Mouse (Mus musculus): ENCODE measurements around the gene Il1r1. TPM values are rescaled to one million over a fixed set of nuclear protein-coding genes. Genes with fewer than 3 reads are reported as not detected.
A peak's percentile ranks its signal among the peaks of the same experiment; 100 is the strongest.

Il1r1 gene
- total RNA-seq, 2 experiments from 2014 or later: 2.7 to 3.4 TPM

GRCm38 (mm10) chr1:40314016-40314415 is 89.1 kb downstream of the Il1r1 start:
- no peak for DNase-seq (ENCODE audit: low spot score)

GRCm38 (mm10) chr1:40317657-40318056 is 92.8 kb downstream of the Il1r1 start:
- DNase-seq (ENCODE audit: low spot score): no peak

GRCm38 (mm10) chr1:40321824-40322223 is 96.9 kb downstream of the Il1r1 start:
- DNase-seq (ENCODE audit: low spot score): no peak

GRCm38 (mm10) chr1:40322543-40322942 is 97.7 kb downstream of the Il1r1 start:
- DNase-seq (ENCODE audit: low spot score): no peak

GRCm38 (mm10) chr1:40324457-40324856 is 99.6 kb downstream of the Il1r1 start, which contains the start of gene Il1rl2:
Il1rl2 (plus strand) TSS chr1:40324610.
- DNase-seq (ENCODE audit: low spot score): peak; percentile 6

- no peak for DNase-seq (ENCODE audit: low spot score)
Measured at GRCm38 (mm10) chr1:40324955-40325702, 100.2 kb downstream of the Il1r1 start.

GRCm38 (mm10) chr1:40325711-40326327 is 100.9 kb downstream of the Il1r1 start:
- DNase-seq (ENCODE audit: low spot score): peak; percentile 7

GRCm38 (mm10) chr1:40327604-40328003 is 102.7 kb downstream of the Il1r1 start:
- DNase-seq (ENCODE audit: low spot score): no peak

- no peak for DNase-seq (ENCODE audit: low spot score)
Measured at GRCm38 (mm10) chr1:40329526-40329925, 104.6 kb downstream of the Il1r1 start.

GRCm38 (mm10) chr1:40330181-40330580 is 105.3 kb downstream of the Il1r1 start:
- no peak for DNase-seq (ENCODE audit: low spot score)

- no peak for DNase-seq (ENCODE audit: low spot score)
Measured at GRCm38 (mm10) chr1:40339346-40339745, 114.5 kb downstream of the Il1r1 start.

GRCm38 (mm10) chr1:40340102-40340501 is 115.2 kb downstream of the Il1r1 start:
- no peak for DNase-seq (ENCODE audit: low spot score)

GRCm38 (mm10) chr1:40352158-40352903 is 127.5 kb downstream of the Il1r1 start:
- no peak for DNase-seq (ENCODE audit: low spot score)

GRCm38 (mm10) chr1:40352904-40353286 is 128.0 kb downstream of the Il1r1 start:
- DNase-seq (ENCODE audit: low spot score): no peak

- no peak for DNase-seq (ENCODE audit: low spot score)
Measured at GRCm38 (mm10) chr1:40354665-40355064, 129.8 kb downstream of the Il1r1 start.

GRCm38 (mm10) chr1:40355431-40355843 is 130.6 kb downstream of the Il1r1 start:
- DNase-seq (ENCODE audit: low spot score): peak; percentile 25

- no peak for DNase-seq (ENCODE audit: low spot score)
Measured at GRCm38 (mm10) chr1:40355904-40356521, 131.1 kb downstream of the Il1r1 start.

GRCm38 (mm10) chr1:40357921-40358320 is 133.0 kb downstream of the Il1r1 start:
- no peak for DNase-seq (ENCODE audit: low spot score)

GRCm38 (mm10) chr1:40358351-40358750 is 133.5 kb downstream of the Il1r1 start:
- no peak for DNase-seq (ENCODE audit: low spot score)

GRCm38 (mm10) chr1:40358771-40359181 is 133.9 kb downstream of the Il1r1 start:
- peak; percentile 46 for DNase-seq (ENCODE audit: low spot score)

GRCm38 (mm10) chr1:40359731-40360130 is 134.9 kb downstream of the Il1r1 start:
- no peak for DNase-seq (ENCODE audit: low spot score)

GRCm38 (mm10) chr1:40360969-40361368 is 136.1 kb downstream of the Il1r1 start:
- no peak for DNase-seq (ENCODE audit: low spot score)

Measured in gastrocnemius, adult 18-20 months (tissue).